31 mouse cellular contexts compared by ENCODE assay signal in the genomic region with DNA sequence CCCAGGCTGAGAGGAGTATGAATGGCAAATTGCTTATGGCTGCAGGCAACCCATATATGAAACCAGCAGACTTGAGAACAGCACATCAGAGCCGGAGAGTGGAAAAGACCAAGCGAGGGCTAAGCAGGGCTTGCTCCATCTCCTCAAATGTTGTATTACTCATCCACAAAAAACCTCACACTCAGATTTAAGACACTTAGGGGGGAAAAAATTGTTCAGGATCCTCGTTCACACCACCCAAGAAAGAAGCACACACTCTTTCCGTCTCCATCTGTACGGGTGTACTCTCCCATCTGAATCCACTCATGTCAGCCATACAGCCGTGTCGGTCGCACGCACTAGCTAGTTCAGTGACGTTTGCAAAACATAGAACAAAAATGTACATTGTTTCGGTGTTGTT.
DNase-seq lines count a peak whose midpoint lies in the region; ATAC-seq and TF ChIP-seq lines count a peak whose summit lies in the region.
"Had no signal": no experiment of that assay in that cellular context is flagged by ENCODE, and none has a peak within 500 bp of the region (broad histone marks: within the 10 kb centered on the region; RNA-seq: fewer than 3 reads in every experiment).

No protein-coding gene starts in this region.

- no peak for TF ChIP-seq CTCF in lung, postnatal 0 days (IDR thresholded peaks at IDR 0.05)

- peaks cover 3% of the 10 kb centered on the region for H3K4me1 ChIP-seq in embryonic facial prominence, embryonic 11.5 days (ENCODE audit: control insufficient read depth, insufficient read depth, low read length)
- H3K4me1 ChIP-seq in embryonic facial prominence, embryonic 10.5 days, result peaks cover 72% of the 10 kb centered on the region
- 0 out of 2 replicates have a peak, but pooled peaks cover 3% of the 10 kb centered on the region for H3K4me1 ChIP-seq in lung, postnatal 0 days (ENCODE audit: insufficient read depth, low read depth, low read length)

- H3K36me3 ChIP-seq in embryonic facial prominence, embryonic 11.5 days (replicated peaks; ENCODE audit: control insufficient read depth, insufficient read depth, low read depth, low read length), result no peaks in the 10 kb centered on the region; the same call in 1 of the 2 replicates
- H3K36me3 ChIP-seq in embryonic facial prominence, embryonic 10.5 days (replicated peaks), result peaks cover 57% of the 10 kb centered on the region
- H3K36me3 ChIP-seq in lung, postnatal 0 days (ENCODE audit: insufficient read depth, low read length), result no peaks in the 10 kb centered on the region
- H3K36me3 ChIP-seq: embryonic facial prominence, embryonic 15.5 days; limb, embryonic 13.5 days; midbrain, embryonic 12.5 days; neural tube, embryonic 15.5 days had no signal

- ATAC-seq in embryonic facial prominence, embryonic 11.5 days (replicated peaks; ENCODE audit: insufficient number of reproducible peaks, low FRiP score, low TSS enrichment, low read depth), result no peak
- ATAC-seq in frontal cortex, adult (ENCODE audit: low TSS enrichment), result peak; percentile 61
- peak; percentile 5; the same call in 1 of the 2 replicates for ATAC-seq in lung, postnatal 0 days
- ATAC-seq: intestine, embryonic 16.5 days had no signal

- WGBS in embryonic facial prominence, embryonic 11.5 days, result 79% methylated on average over 11 of the region's 11 CpGs
- 82% methylated on average over 11 of the region's 11 CpGs for WGBS in embryonic facial prominence, embryonic 10.5 days
- WGBS in lung, postnatal 0 days, result 92% methylated on average over 11 of the region's 11 CpGs

- H3K27ac ChIP-seq in embryonic facial prominence, embryonic 11.5 days (replicated peaks; ENCODE audit: low read depth, low read length), result 0 out of 2 replicates have a peak overlapping the region, but pooled peaks have one; percentile 8
- no peak overlapping the region for H3K27ac ChIP-seq in embryonic facial prominence, embryonic 10.5 days (replicated peaks)
- H3K27ac ChIP-seq in lung, postnatal 0 days (ENCODE audit: low read length), result no peak overlapping the region
- H3K27ac ChIP-seq: embryonic facial prominence, embryonic 15.5 days; heart, embryonic 10.5 days; heart, embryonic 15.5 days; kidney, postnatal 0 days; limb, embryonic 13.5 days; lung, embryonic 15.5 days; neural tube, embryonic 15.5 days; stomach, postnatal 0 days had no signal

- H3K4me2 ChIP-seq in embryonic facial prominence, embryonic 11.5 days (ENCODE audit: low read depth, low read length), result no peak overlapping the region
- H3K4me2 ChIP-seq in lung, postnatal 0 days (replicated peaks; ENCODE audit: low read depth, low read length), result no peak overlapping the region
- H3K4me2 ChIP-seq: embryonic facial prominence, embryonic 15.5 days; heart, embryonic 15.5 days; limb, embryonic 13.5 days; liver, embryonic 11.5 days; lung, embryonic 15.5 days; midbrain, embryonic 12.5 days; neural tube, embryonic 15.5 days had no signal

- H3K9ac ChIP-seq in embryonic facial prominence, embryonic 11.5 days (replicated peaks; ENCODE audit: low read length), result no peak overlapping the region
- H3K9ac ChIP-seq in lung, postnatal 0 days (replicated peaks; ENCODE audit: low read depth), result no peak overlapping the region
- H3K9ac ChIP-seq: embryonic facial prominence, embryonic 15.5 days; heart, embryonic 15.5 days; limb, embryonic 13.5 days; lung, embryonic 15.5 days; midbrain, embryonic 12.5 days; neural tube, embryonic 15.5 days had no signal

- no peak for TF ChIP-seq EP300 in lung, postnatal 0 days (IDR thresholded peaks at IDR 0.05)

- H3K27me3 ChIP-seq in embryonic facial prominence, embryonic 11.5 days (ENCODE audit: control insufficient read depth, insufficient read depth, low read length), result no peaks in the 10 kb centered on the region
- no peaks in the 10 kb centered on the region for H3K27me3 ChIP-seq in embryonic facial prominence, embryonic 10.5 days (replicated peaks; ENCODE audit: low read depth, poor library complexity, severe bottlenecking)
- H3K27me3 ChIP-seq in lung, postnatal 0 days (replicated peaks; ENCODE audit: insufficient read depth, low read length), result no peaks in the 10 kb centered on the region
- H3K27me3 ChIP-seq: CH12.LX; embryonic facial prominence, embryonic 15.5 days; heart, embryonic 15.5 days; lung, embryonic 15.5 days; megakaryocyte, embryonic 14.5 days; neural tube, embryonic 15.5 days had no signal

- no peak overlapping the region for H3K4me3 ChIP-seq in embryonic facial prominence, embryonic 11.5 days (ENCODE audit: low read depth, low read length)
- H3K4me3 ChIP-seq in embryonic facial prominence, embryonic 10.5 days, result no peak overlapping the region
- no peak overlapping the region for H3K4me3 ChIP-seq in lung, postnatal 0 days (ENCODE audit: low read depth, low read length)
- H3K4me3 ChIP-seq: embryonic facial prominence, embryonic 15.5 days; heart, embryonic 10.5 days; heart, embryonic 15.5 days; limb, embryonic 13.5 days; lung, embryonic 15.5 days; midbrain, embryonic 12.5 days; neural tube, embryonic 15.5 days had no signal

- DNase-seq in embryonic facial prominence, embryonic 11.5 days (ENCODE audit: low spot score), result no peak
- no peak for DNase-seq in embryonic facial prominence, embryonic 10.5 days (ENCODE audit: low spot score)
- DNase-seq in frontal cortex, postnatal 25 days (ENCODE audit: low spot score in 2 of 2), result no peak
- no peak for DNase-seq in lung, postnatal 0 days (ENCODE audit: low spot score)
- no peak for DNase-seq in lung, postnatal 14 days
- no peak for DNase-seq in urinary bladder, adult 2 months (ENCODE audit: low spot score)
- no peak for DNase-seq in embryo, embryonic 9.5 days (ENCODE audit: extremely low spot score)
- DNase-seq: cerebellum, adult 11 months; cerebellum, adult 9-10 months; cerebellum, postnatal 36 days; embryo, embryonic 11 days; gastrocnemius, postnatal 14 days; kidney, adult 8-10 months; layer of hippocampus, adult 9-11 months; right cerebral cortex, postnatal 25 days; thymus, adult 18-20 months; thymus, postnatal 25 days had no signal

- H3K9me3 ChIP-seq in embryonic facial prominence, embryonic 11.5 days (replicated peaks; ENCODE audit: control insufficient read depth, low read length), result no peaks in the 10 kb centered on the region
- H3K9me3 ChIP-seq in embryonic facial prominence, embryonic 10.5 days, result no peaks in the 10 kb centered on the region
- H3K9me3 ChIP-seq in lung, postnatal 0 days (ENCODE audit: low read length), result no peaks in the 10 kb centered on the region
- H3K9me3 ChIP-seq: embryonic facial prominence, embryonic 15.5 days; heart, embryonic 10.5 days; heart, embryonic 15.5 days; limb, embryonic 13.5 days; lung, embryonic 15.5 days; megakaryocyte, embryonic 14.5 days; midbrain, embryonic 12.5 days; neural tube, embryonic 15.5 days had no signal
